Mouse (Mus musculus) C2C12 (cell line): ENCODE data around the gene Cox7b2. TPM values are rescaled to one million over a fixed set of nuclear protein-coding genes. Genes with fewer than 3 reads are reported as not detected.

Experiments used
- H3K27me3 ChIP-seq: one replicate; pipeline ENCODE4 v1.6.1; 2011; ENCODE audit not compliant: control insufficient read depth, insufficient read depth, insufficient read length
- H3K36me3 ChIP-seq: one replicate; pipeline ENCODE4 v1.6.1; 2011; ENCODE audit not compliant: control insufficient read depth, insufficient read depth
- H3K4me3 ChIP-seq: one replicate; pipeline ENCODE4 v1.5.1; 2011; ENCODE audit warnings: mild to moderate bottlenecking, control low read depth; ENCODE audit not compliant: poor library complexity, insufficient read depth, severe bottlenecking
- H3K79me2 ChIP-seq: one replicate; pipeline ENCODE4 v1.6.1; 2011; ENCODE audit not compliant: control insufficient read depth, insufficient read depth
- H3K79me3 ChIP-seq: one replicate; pipeline ENCODE4 v1.6.1; 2011; ENCODE audit warnings: low read depth, control low read depth
- H3ac ChIP-seq: one replicate; pipeline ENCODE3; 2011; ENCODE audit warnings: low read depth; ENCODE audit not compliant: control insufficient read depth, insufficient read length
- CEBPB ChIP-seq: IDR thresholded peaks from one replicate; pipeline ENCODE4 v1.6.1; 2011; ENCODE audit warnings: low read depth, mild to moderate bottlenecking, control low read depth, moderate library complexity
- CTCF ChIP-seq: IDR thresholded peaks from one replicate; pipeline ENCODE4 v1.5.1; 2011; ENCODE audit not compliant: control insufficient read depth, insufficient read depth, insufficient read length
- FOSL1 ChIP-seq: IDR thresholded peaks from one replicate; pipeline ENCODE4 v1.8.0; 2011; ENCODE audit warnings: mild to moderate bottlenecking, low read length; ENCODE audit not compliant: poor library complexity, insufficient read depth, severe bottlenecking
- MAX ChIP-seq: IDR thresholded peaks from one replicate; pipeline ENCODE4 v1.6.1; 2011; ENCODE audit warnings: mild to moderate bottlenecking, control low read depth
- MYOD1 ChIP-seq: IDR thresholded peaks from one replicate; pipeline ENCODE4 v1.6.1; 2011; ENCODE audit warnings: low read depth; ENCODE audit not compliant: control insufficient read depth, insufficient read length
- MYOG ChIP-seq: IDR thresholded peaks from one replicate; pipeline ENCODE4 v1.6.1; 2011; ENCODE audit not compliant: control insufficient read depth, insufficient read length; ENCODE audit errors: extremely low read depth
- USF1 ChIP-seq: IDR thresholded peaks from one replicate; pipeline ENCODE4 v1.6.1; 2011; ENCODE audit warnings: low read depth, mild to moderate bottlenecking, control low read depth, moderate library complexity
- polyA plus RNA-seq: library from polyadenylated mRNA; unstranded; fragments of >200 nt; fragmentation: generic; extraction: Trizol; gene quantifications from one replicate; pipeline ENCODE4 v1.2.1, GENCODE M21; 2012; ENCODE audit warnings: missing spikeins

Gene Cox7b2
- polyA plus RNA-seq, 1 experiment: 0.67 TPM

- H3K36me3 ChIP-seq: no peaks in the 10 kb centered on the region
- no peak overlapping the region for H3ac ChIP-seq
- no peak for TF ChIP-seq CTCF
- TF ChIP-seq MAX: no peak
- no peak for TF ChIP-seq FOSL1
- TF ChIP-seq MYOG: no peak
- TF ChIP-seq USF1: no peak
- TF ChIP-seq MYOD1: no peak
- TF ChIP-seq CEBPB: no peak
- H3K4me3 ChIP-seq: no peak overlapping the region
- H3K27me3 ChIP-seq: no peaks in the 10 kb centered on the region
- H3K79me3 ChIP-seq: no peaks in the 10 kb centered on the region
- H3K79me2 ChIP-seq: no peaks in the 10 kb centered on the region
These were observed 45.8 kb downstream of the Cox7b2 start for GRCm38 (mm10) chr5:71502058-71502678.

GRCm38 (mm10) chr5:71495621-71496020, 52.4 kb downstream of the Cox7b2 start:
- Histone ChIP-seq H3K4me3 (no peak overlapping the region), H3ac (no peak overlapping the region), H3K79me2 (no peaks in the 10 kb centered on the region), H3K36me3 (no peaks in the 10 kb centered on the region), H3K79me3 (no peaks in the 10 kb centered on the region), H3K27me3 (no peaks in the 10 kb centered on the region)
- TF ChIP-seq CEBPB (no peak), MYOG (no peak), FOSL1 (no peak)

- no peak for TF ChIP-seq MAX
- no peak for TF ChIP-seq MYOD1
- no peak for TF ChIP-seq FOSL1
- TF ChIP-seq USF1: no peak
- no peak for TF ChIP-seq CEBPB
- TF ChIP-seq MYOG: no peak
- no peak for TF ChIP-seq CTCF
- H3K4me3 ChIP-seq: no peak overlapping the region
- H3ac ChIP-seq: no peak overlapping the region
- no peaks in the 10 kb centered on the region for H3K36me3 ChIP-seq
- no peaks in the 10 kb centered on the region for H3K79me3 ChIP-seq
- H3K79me2 ChIP-seq: no peaks in the 10 kb centered on the region
- no peaks in the 10 kb centered on the region for H3K27me3 ChIP-seq
These were observed 91.0 kb downstream of the Cox7b2 start for GRCm38 (mm10) chr5:71456957-71457356.

GRCm38 (mm10) chr5:71440174-71440573, 107.8 kb downstream of the Cox7b2 start:
- Histone ChIP-seq H3K36me3 (no peaks in the 10 kb centered on the region), H3K27me3 (no peaks in the 10 kb centered on the region), H3K79me2 (no peaks in the 10 kb centered on the region), H3ac (no peak overlapping the region), H3K79me3 (no peaks in the 10 kb centered on the region), H3K4me3 (no peak overlapping the region)
- TF ChIP-seq FOSL1: no peak
- no peak for TF ChIP-seq CEBPB
- no peak for TF ChIP-seq USF1
- no peak for TF ChIP-seq CTCF
- TF ChIP-seq MAX: no peak
- TF ChIP-seq MYOD1: no peak
- TF ChIP-seq MYOG: no peak

Other genes starting within 250 kb of the Cox7b2 start
- gene Gabrb1, start 109.9 kb upstream of the Cox7b2 start, polyA plus RNA-seq: 0.01 TPM
- not detected for gene Gabra4, start 110.1 kb upstream of the Cox7b2 start, polyA plus RNA-seq